Mouse (Mus musculus) cerebellum, adult 2 months (tissue): Measurements from ENCODE around the gene Dennd4c.

Experiments
- CTCF ChIP-seq: fragments of 200-500 bp; IDR thresholded peaks from 2 replicates; pipeline ENCODE4 v1.5.1; 2011; ENCODE audit warnings: low read depth, mild to moderate bottlenecking, control low read depth, low read length, moderate library complexity, borderline replicate concordance; ENCODE audit not compliant: insufficient read depth
- POLR2A ChIP-seq: fragments of 200-500 bp; IDR thresholded peaks from 2 replicates; pipeline ENCODE4 v1.6.1; 2011; ENCODE audit warnings: low read length, control low read depth, borderline replicate concordance; ENCODE audit not compliant: insufficient read depth

GRCm38 (mm10) chr4:86717176-86717575 lies 31.2 kb upstream of the Dennd4c start:
- no peak for TF ChIP-seq CTCF
- TF ChIP-seq POLR2A: no peak
